Mouse (Mus musculus): ENCODE measurements around the gene Srms.
A peak's percentile ranks its signal among the peaks of the same experiment; 100 is the strongest.
"Not testable (repeated sequence)": the region's sequence is repeated elsewhere in the genome, so short reads cannot be mapped to it uniquely, and the experiment has no call there.

Gene Srms

DNA sequence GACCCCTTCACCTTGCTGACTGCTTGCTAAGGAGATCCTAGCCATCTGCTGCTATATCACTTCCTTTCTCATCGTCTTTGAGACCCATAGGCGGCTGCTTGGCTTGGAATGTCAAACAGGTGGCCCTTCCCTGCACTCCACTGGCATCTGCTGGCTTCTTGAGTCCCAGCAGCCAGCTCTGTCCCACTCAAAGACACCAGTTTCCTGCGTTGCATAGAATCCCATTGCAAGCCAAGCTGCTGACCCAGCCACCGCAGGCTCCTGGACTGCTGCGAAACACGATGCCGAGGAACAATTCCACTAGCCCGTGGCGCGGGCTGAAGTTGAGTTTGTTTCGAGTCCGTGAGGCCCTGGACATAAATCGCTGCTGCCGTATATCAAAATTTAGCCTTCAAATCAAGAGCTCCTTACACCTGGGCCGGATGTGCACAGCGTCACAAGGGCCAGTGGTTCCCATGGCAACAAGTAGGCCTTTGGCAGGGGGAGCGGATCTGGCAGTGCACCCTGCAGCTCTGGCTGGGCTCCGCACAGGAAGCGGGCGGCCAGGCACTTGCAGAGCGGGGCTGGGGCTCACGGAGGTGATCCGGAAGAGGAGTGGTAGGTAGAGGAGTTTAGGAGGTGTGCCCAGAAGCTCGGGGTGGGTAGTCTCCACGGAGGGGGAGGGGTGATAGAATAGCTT lies 6.7 kb upstream of the Srms start, which contains the start of gene Fndc11:
TSS of gene Fndc11 (plus strand) at position 476 of the 679 bp plus-strand sequence.
- peak; percentile 89 to 91 for DNase-seq (ENCODE audit: low spot score in 2 of 2)

- no peak for DNase-seq (ENCODE audit: low spot score in 2 of 2)
Observed at GRCm38 (mm10) chr2:181218881-181219485, 6.0 kb upstream of the Srms start.

DNA sequence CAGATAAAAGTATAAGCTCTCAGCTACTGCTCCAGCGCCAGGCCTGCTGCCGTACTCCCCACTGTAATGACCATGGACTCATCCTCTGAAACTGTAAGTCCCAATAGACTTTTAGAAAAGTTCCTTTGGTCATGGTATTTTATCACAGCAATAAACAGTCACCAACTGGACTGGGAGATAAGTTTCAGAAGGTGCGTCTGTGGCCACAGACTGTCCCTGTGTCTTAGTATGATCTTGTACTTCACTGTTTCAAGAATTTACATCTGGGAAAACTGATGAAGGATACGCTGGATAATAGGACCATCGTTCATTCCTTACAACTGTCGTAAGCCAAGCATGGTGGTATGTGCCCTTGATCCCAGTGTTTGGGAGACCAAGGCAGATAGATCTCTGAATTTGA lies 3.1 kb upstream of the Srms start:
- DNase-seq (ENCODE audit: low spot score in 2 of 2), result no peak

DNA sequence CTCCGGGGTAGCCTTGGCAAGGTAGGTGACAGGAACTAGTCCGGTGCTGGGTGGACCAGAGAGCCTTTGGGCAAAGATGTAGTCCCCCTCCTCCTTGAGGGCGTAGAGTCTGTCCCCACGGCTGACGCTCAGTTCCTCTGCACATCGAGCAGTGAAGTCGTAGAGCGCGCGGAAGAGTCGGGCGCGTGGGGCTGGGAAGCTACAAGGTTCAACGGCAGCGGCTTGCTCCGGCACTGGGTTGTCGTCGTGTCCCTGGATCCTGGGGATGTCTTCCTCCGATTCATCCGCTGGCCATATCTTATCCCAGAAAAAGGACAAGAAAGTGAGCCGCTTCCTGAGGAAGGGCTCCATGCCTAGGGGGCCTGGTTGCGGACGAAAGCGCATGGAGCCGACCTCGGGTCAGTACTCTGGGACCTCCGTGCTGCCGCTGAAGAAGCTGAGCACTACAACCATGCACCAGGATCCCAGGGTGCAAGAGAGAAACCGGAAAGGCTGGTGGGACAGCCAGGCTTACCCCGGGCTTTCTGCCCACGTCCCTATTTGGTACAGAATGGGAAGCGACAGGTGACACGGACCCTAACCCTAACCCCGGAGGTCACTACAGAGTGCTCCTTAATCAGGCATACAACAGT lies 480 bp downstream of the Srms start:
- peak in 1 of 2 experiments; percentile 8 for DNase-seq (ENCODE audit: low spot score in 2 of 2)

DNA sequence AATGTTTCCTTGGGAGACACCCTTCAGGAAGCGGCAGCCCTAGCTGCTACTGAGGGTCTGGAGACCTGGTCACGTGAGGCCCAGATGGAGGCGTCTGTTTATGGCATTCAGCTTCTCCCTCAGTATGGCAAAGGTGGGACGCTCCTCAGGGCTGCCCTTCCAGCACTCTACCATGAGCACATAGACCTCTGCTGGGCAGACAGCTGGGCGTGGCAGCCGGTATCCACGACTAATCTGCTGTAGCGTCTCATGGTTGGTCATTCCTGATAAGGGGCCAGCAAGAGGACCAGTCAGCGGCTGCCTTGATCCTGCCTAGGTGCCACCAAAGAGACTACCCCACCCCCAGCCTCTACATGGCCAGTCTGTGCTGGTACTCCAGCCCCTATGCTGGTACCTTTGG lies 6.9 kb downstream of the Srms start:
- DNase-seq (ENCODE audit: low spot score in 2 of 2), result no peak

DNA sequence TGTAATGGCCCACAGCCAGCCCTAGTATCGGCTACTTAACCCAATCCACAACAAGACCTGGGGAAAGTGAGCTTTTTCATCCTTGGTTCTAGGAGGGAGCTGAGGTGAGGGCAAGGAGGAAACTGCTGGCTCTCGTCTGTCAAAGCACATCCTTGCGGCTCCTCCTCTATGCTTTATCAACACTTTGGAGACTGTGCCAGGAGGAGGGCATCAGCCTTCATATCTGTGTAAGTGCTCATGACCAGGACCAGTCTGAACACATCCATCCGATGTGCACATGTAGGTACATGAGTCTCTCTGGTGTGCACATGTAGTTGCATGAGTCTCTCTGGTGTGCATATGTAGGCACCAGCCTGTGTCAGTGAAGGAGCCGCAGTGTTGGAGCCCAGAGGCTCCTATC lies 7.3 kb downstream of the Srms start:
- no peak for DNase-seq (ENCODE audit: low spot score in 2 of 2)

- no peak for DNase-seq (ENCODE audit: low spot score in 2 of 2)
Observed at GRCm38 (mm10) chr2:181202886-181203285, 10.1 kb downstream of the Srms start.

DNA sequence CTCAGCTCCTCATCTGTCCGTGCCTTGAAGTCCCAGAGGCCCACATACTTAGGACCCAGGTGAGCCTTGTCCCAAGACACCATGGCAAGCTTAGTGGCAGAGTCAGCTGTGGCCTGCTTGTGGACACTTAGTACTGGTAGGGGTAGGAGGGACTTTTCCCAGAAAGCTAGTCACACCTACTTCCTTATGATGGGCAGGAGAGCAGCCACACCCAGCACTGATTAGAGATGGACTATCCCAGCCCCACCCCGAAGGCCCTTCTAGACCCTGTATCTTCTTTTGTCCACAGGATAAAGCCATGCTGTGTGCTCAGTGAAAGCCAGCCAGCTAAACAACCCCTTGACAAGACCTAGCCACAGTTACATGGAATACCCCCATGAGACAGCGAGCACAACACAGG lies 10.6 kb downstream of the Srms start, which contains the start of gene Ptk6:
TSS of gene Ptk6 (minus strand) at position 368 of the 400 bp plus-strand sequence.
- DNase-seq (ENCODE audit: low spot score in 2 of 2), result no peak

DNA sequence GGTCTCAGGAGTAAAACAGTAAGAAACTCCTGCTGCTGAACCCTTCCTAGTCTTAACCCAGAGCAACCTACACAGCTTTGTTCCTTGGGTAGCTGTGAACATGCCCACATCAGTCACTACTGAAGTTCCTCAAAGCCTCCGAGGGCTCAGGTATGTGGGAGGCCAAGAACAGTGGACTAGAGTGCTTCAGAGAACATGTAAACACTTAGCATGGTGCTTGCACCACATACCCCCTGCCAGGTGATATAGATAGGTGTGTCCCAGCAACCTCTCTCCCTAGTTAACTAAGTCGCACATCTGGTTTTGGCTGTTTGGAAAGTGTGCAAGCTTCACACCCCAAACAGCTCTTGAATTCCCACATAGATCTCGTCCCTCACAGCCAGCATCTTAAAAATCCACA lies 11.4 kb downstream of the Srms start:
- DNase-seq (ENCODE audit: low spot score in 2 of 2), result no peak

- no peak for DNase-seq (ENCODE audit: low spot score in 2 of 2)
Observed at GRCm38 (mm10) chr2:181196628-181197300, 16.2 kb downstream of the Srms start.

GRCm38 (mm10) chr2:181193044-181193443 lies 19.9 kb downstream of the Srms start:
- no peak for DNase-seq (ENCODE audit: low spot score in 2 of 2)

DNA sequence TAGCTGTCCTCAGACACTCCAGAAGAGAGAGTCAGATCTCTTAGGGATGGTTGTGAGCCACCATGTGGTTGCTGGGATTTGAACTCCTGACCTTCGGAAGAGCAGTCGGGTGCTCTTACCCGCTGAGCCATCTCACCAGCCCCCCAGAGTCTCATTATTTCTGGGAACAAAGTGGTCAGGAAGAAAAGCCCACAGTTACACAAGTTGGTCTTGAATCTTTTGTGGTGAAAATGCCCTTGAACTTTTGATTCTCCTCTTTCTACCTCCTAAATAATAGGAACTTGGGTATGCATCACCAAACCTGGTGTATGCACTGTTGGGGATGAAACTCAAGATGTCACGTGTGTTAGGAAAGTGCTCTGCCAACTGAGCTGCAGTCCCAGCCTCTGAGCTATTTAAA lies 21.0 kb downstream of the Srms start:
- no peak for DNase-seq (ENCODE audit: low spot score in 2 of 2)

DNA sequence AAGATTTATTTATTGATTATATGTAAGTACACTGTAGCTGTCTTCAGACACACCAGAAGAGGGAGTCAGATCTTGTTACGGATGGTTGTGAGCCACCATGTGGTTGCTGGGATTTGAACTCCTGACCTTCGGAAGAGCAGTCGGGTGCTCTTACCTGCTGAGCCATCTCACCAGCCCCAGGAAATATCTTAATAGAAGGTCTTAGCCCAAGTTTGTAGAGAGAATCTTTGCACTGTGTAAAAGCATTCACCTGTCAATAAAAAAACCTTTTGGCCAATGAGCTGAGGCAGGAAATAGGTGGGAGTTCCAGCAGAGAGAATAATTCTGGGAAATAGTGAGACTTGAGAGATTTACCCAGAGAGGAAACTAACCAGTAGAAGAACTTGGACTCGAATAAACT lies 21.6 kb downstream of the Srms start:
- DNase-seq (ENCODE audit: low spot score in 2 of 2), result not testable (repeated sequence)

DNA sequence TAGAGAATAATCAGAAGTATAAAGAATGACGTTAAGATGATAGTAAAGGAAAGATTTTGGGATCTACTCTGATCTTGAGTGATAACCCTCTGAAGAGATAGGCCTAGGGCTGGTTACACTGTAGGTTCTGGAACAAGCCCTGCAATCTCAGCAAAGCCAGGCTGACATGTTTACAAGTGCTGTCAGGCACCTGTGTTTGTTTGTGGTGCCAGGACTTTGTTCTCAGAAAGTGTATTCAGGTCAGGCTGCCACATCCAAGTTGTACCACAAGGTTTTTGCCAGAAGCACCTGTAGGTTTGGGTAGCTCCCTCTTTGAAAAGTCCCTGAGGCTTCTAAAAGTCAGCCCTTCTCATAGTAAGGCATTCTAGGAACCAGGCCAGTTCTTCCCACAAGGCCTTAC lies 23.7 kb downstream of the Srms start:
- DNase-seq (ENCODE audit: low spot score in 2 of 2), result no peak

DNA sequence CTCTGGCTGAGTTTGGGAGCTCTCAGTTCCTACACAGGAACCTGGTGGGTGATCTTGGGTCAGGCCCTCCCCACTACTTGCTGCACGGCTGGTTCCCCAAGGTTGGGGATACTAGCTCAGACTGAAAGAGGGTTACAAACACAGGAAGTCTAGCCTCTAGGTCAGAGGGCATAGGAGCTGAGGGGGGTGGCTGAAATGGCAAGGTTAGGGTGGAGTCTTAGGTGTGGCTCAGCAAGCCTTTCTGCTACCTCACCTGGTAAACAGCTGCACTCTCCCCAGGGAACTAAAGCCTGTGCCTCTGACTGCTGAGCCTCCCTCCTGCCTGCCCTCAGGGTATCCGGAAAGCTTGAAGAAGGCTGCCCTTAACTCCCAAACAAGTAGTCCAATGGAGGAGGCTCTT lies 24.3 kb downstream of the Srms start:
- DNase-seq (ENCODE audit: low spot score in 2 of 2), result peak in 1 of 2 experiments; percentile 36

DNA sequence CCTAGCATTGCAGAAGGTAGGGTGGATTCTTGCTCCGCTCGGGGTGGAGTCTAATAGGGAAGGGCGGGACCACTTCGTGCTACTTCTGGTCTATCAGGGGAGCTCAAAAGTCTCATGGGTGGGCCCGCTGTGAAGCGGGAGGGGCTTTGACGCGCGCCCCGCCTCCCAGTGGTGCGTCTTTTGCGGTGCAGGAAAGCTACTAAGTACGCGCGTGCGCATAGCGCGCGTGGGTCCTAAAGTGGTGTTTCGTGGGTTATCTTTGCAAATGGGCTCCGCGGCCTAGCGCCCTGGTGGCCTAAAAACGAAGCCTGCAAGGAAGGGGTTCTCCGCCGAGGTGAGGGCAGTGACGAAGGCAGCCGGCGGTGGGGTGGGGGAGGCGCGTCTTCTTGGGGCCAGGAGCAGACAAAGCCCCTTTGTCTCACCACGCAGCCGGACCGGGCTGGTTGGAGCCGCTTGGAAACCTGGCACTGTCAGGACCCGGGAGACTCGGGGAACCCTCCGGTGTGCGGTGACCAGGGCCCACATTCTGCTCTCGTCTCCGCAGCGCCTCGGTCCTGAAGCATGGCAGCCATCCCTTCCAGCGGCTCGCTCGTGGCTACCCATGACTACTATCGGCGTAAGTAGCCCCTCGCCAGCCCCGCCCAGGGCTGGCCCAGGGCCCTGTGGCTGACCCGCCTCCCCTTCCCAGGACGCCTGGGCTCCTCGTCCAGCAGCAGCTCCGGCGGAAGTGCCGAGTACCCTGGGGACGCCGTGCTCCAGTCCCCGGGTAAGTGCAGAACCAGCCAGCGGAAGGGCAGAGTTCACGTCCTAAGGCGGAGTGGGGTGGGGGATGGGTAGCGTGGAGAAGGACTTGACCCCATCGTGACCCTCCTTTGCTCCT lies 25.6 kb downstream of the Srms start, which contains the start of gene Ppdpf:
TSS of gene Ppdpf (plus strand) at position 127 of the 880 bp plus-strand sequence.
- DNase-seq (ENCODE audit: low spot score in 2 of 2), result peak; percentile 93 to 95

DNA sequence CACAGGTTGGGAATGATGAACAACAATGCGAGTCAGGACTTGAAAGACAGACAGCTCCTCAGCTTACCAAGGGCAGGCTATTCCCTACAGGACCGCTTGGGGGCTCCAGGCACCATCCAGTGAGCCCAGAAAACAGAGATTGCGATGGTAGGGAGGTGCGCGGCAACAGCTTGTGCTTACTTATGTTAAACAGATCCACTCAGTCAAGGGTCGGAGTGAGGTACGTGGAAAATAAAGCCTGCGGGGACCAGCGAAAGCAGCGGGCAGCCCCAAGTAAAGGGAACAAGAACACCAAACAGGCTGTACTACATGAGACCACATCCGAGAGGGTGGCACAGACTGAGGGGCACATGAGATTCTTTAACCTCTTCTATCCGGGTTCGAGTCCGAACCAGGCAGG lies 26.4 kb downstream of the Srms start:
- peak; percentile 81 to 86 for DNase-seq (ENCODE audit: low spot score in 2 of 2)

DNA sequence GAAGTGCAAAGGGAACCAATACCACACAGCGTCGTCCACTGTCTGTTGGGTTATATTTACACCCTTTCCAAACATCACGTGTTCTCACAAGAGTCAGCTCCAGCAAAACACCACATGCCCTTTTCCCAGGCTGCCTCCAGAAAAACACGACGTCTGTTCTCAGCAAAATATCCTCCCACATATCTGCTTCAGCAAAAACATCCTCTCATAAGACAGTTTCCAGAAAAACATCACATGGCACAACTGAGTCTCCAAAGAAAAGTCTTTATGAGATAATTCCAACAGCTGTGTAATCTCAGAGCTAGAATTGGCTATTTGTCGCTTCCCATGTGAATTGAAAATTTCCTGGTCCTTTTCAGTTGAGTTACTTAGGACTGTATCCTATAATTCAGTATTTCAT lies 32.1 kb downstream of the Srms start:
- no peak for DNase-seq (ENCODE audit: low spot score in 2 of 2)

GRCm38 (mm10) chr2:181178471-181178870 lies 34.5 kb downstream of the Srms start:
- no peak for DNase-seq (ENCODE audit: low spot score in 2 of 2)

DNA sequence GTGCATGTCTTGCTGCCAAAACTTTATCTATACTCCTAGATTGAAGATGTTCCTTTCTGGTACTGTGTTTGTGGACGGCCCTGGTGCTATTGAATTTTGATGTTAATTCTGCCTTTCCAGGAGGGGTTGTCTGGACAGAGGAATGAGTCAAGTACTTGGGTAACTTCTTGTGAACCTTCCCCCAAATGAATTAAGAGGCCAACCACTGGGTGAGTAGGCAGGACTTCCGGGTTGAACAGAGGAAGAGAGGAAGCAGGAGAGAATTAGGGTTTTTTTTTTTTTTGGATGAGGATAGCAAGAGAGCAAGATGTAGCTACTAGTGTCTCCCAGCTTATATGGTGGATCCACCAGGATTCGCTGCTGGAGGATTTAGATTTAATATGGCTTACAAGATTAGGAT lies 35.0 kb downstream of the Srms start:
- no peak for DNase-seq (ENCODE audit: low spot score in 2 of 2)

DNA sequence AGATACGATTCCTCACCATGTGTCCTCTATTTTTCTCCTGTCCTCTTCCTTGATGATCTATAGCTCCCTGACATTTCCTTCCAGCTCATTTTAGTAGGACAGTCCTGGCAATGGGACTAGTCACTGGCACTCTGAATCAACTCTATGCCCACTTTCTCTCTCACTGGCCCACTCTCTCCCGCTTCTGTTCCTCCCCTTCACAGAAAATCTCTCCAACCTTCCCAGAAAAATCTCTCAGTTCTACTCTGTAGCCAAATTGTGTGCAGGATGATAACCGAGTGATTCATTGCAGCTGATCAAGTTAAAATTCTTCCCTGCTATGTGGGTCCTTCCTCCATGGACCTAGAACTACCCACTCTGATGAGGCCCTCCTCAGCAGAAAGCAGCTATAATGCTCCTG lies 38.3 kb downstream of the Srms start:
- no peak for DNase-seq (ENCODE audit: low spot score in 2 of 2)
